Mouse (Mus musculus) limb, embryonic 11.5 days (tissue): ENCODE data around the gene Kcnn3. TPM values are rescaled to one million over a fixed set of nuclear protein-coding genes. Genes with fewer than 3 reads are reported as not detected.

Source experiments
- ATAC-seq: fragments of 200-750 bp; cut with Nextera tagmentation; 2 replicates; pipeline ENCODE4 v1.8.0; 2017; ENCODE audit warnings: low read depth; ENCODE audit not compliant: insufficient number of reproducible peaks, low FRiP score, low TSS enrichment
- DNase-seq: peaks from one replicate; pipeline ENCODE4 v3.0.0-alpha.2; 2015; ENCODE audit warnings: low spot score
- H3K27ac ChIP-seq: fragments of 300-500 bp; sonication (generic); replicated peaks from 2 replicates; pipeline ENCODE4 v1.5.1; 2014; ENCODE audit warnings: low read depth, mild to moderate bottlenecking, low read length
- H3K27me3 ChIP-seq: fragments of 300-500 bp; sonication (generic); 2 replicates; pipeline ENCODE4 v1.6.1; 2014; ENCODE audit warnings: mild to moderate bottlenecking, low read length, mixed read lengths; ENCODE audit not compliant: control insufficient read depth, insufficient read depth
- H3K36me3 ChIP-seq: fragments of 300-500 bp; sonication (generic); 2 replicates; pipeline ENCODE4 v1.6.1; 2014; ENCODE audit warnings: mild to moderate bottlenecking, low read length, moderate library complexity, mixed read lengths; ENCODE audit not compliant: control insufficient read depth, insufficient read depth
- H3K4me1 ChIP-seq: fragments of 300-500 bp; sonication (generic); 2 replicates; pipeline ENCODE4 v1.6.1; 2014; ENCODE audit warnings: low read length, mixed read lengths; ENCODE audit not compliant: control insufficient read depth, insufficient read depth
- H3K4me2 ChIP-seq: fragments of 300-500 bp; sonication (generic); 2 replicates; pipeline ENCODE4 v1.6.1; 2014; ENCODE audit warnings: low read depth, mild to moderate bottlenecking, moderate library complexity; ENCODE audit not compliant: severe bottlenecking
- H3K4me3 ChIP-seq: fragments of 300-500 bp; sonication (generic); 2 replicates; pipeline ENCODE4 v1.5.1; 2014; ENCODE audit warnings: low read depth, low read length
- H3K9ac ChIP-seq: fragments of 300-500 bp; sonication (generic); 2 replicates; pipeline ENCODE4 v1.6.1; 2014; ENCODE audit warnings: mild to moderate bottlenecking, low read length
- H3K9me3 ChIP-seq: fragments of 300-500 bp; sonication (generic); 2 replicates; pipeline ENCODE4 v1.6.1; 2016; ENCODE audit warnings: low read length; ENCODE audit not compliant: control insufficient read depth
- WGBS: fragments of 180-500 bp; shearing (Covaris S2); extraction: QIAGEN DNeasy Blood & Tissue Kit; methylation state at CpG from one replicate; pipeline ENCODE4 v1.1.7; 2014; 5-methylcytosine and 5-hydroxymethylcytosine counted together
- polyA plus RNA-seq: library from polyadenylated mRNA; unstranded; fragments of >200 nt; fragmentation: Nextera tagmentation; extraction: Ambion mirVana; gene quantifications from 2 replicates; pipeline ENCODE4 v1.2.1, GENCODE M21; 2014

Gene Kcnn3
- polyA plus RNA-seq, 1 experiment from 2014 or later: 1.1 TPM

- 73% methylated on average over 20 of the region's 20 CpGs for WGBS
- no peaks in the 10 kb centered on the region for H3K4me1 ChIP-seq
- no peak for DNase-seq
Observed at GRCm38 (mm10) chr3:89486916-89487702, 32.9 kb upstream of the Kcnn3 start.

GRCm38 (mm10) chr3:89490790-89491189, 29.2 kb upstream of the Kcnn3 start:
- Histone ChIP-seq H3K27ac (no peak overlapping the region), H3K4me1 (0 out of 2 replicates have a peak, but pooled peaks cover 3% of the 10 kb centered on the region), H3K9ac (no peak overlapping the region), H3K27me3 (no peaks in the 10 kb centered on the region), H3K36me3 (no peaks in the 10 kb centered on the region), H3K4me2 (no peak overlapping the region), H3K4me3 (no peak overlapping the region), H3K9me3 (no peaks in the 10 kb centered on the region)
- ATAC-seq: no peak
- no peak for DNase-seq
- 89% methylated on average over 3 of the region's 3 CpGs for WGBS

More at GRCm38 (mm10) chr3:89486916-89487702, 32.9 kb upstream of the Kcnn3 start:
- H3K27me3 ChIP-seq: no peaks in the 10 kb centered on the region
- no peak overlapping the region for H3K4me2 ChIP-seq
- peak overlapping the region; percentile 17; the same call in 1 of the 2 replicates for H3K9ac ChIP-seq
- ATAC-seq: no peak
- no peaks in the 10 kb centered on the region for H3K9me3 ChIP-seq
- no peak overlapping the region for H3K4me3 ChIP-seq
- H3K36me3 ChIP-seq: no peaks in the 10 kb centered on the region
- no peak overlapping the region for H3K27ac ChIP-seq

- no peak overlapping the region for H3K27ac ChIP-seq
- no peaks in the 10 kb centered on the region for H3K27me3 ChIP-seq
- H3K4me3 ChIP-seq: no peak overlapping the region
- H3K9ac ChIP-seq: no peak overlapping the region
- ATAC-seq (no peak), DNase-seq (no peak)
- no peaks in the 10 kb centered on the region for H3K9me3 ChIP-seq
- 0 out of 2 replicates have a peak, but pooled peaks cover 3% of the 10 kb centered on the region for H3K4me1 ChIP-seq
- no peak overlapping the region for H3K4me2 ChIP-seq
- WGBS: 90% methylated on average over 5 of the region's 5 CpGs
- H3K36me3 ChIP-seq: no peaks in the 10 kb centered on the region
Observed at GRCm38 (mm10) chr3:89491559-89491958, 28.4 kb upstream of the Kcnn3 start.

GRCm38 (mm10) chr3:89492701-89493151, 27.2 kb upstream of the Kcnn3 start:
- no peak overlapping the region for H3K9ac ChIP-seq
- DNase-seq (peak; percentile 47), ATAC-seq (no peak)
- H3K36me3 ChIP-seq: no peaks in the 10 kb centered on the region
- no peak overlapping the region for H3K27ac ChIP-seq
- no peak overlapping the region for H3K4me3 ChIP-seq
- H3K9me3 ChIP-seq: no peaks in the 10 kb centered on the region
- no peak overlapping the region for H3K4me2 ChIP-seq
- 43% methylated on average over 8 of the region's 8 CpGs for WGBS
- no peaks in the 10 kb centered on the region for H3K27me3 ChIP-seq
- 0 out of 2 replicates have a peak, but pooled peaks cover 3% of the 10 kb centered on the region for H3K4me1 ChIP-seq

GRCm38 (mm10) chr3:89494630-89495029, 25.3 kb upstream of the Kcnn3 start:
- H3K4me1 ChIP-seq: 0 out of 2 replicates have a peak, but pooled peaks cover 5% of the 10 kb centered on the region
- no peaks in the 10 kb centered on the region for H3K9me3 ChIP-seq
- DNase-seq (no peak), ATAC-seq (no peak)
- no peak overlapping the region for H3K4me2 ChIP-seq
- no peaks in the 10 kb centered on the region for H3K27me3 ChIP-seq
- WGBS: 91% methylated on average over 5 of the region's 5 CpGs
- no peak overlapping the region for H3K4me3 ChIP-seq
- H3K9ac ChIP-seq: no peak overlapping the region
- no peaks in the 10 kb centered on the region for H3K36me3 ChIP-seq
- H3K27ac ChIP-seq: no peak overlapping the region

- Histone ChIP-seq H3K4me2 (no peak overlapping the region), H3K9me3 (no peaks in the 10 kb centered on the region), H3K36me3 (no peaks in the 10 kb centered on the region), H3K4me3 (no peak overlapping the region), H3K9ac (no peak overlapping the region), H3K27ac (no peak overlapping the region), H3K27me3 (no peaks in the 10 kb centered on the region), H3K4me1 (0 out of 2 replicates have a peak, but pooled peaks cover 5% of the 10 kb centered on the region)
- DNase-seq (no peak), ATAC-seq (no peak)
- WGBS: 61% methylated on average over 3 of the region's 3 CpGs
Observed at GRCm38 (mm10) chr3:89496366-89496765, 23.6 kb upstream of the Kcnn3 start.

- WGBS: 43% methylated on average over 7 of the region's 7 CpGs
- DNase-seq: no peak
- Histone ChIP-seq H3K36me3 (no peaks in the 10 kb centered on the region), H3K27ac (no peak overlapping the region), H3K4me1 (0 out of 2 replicates have a peak, but pooled peaks cover 2% of the 10 kb centered on the region), H3K9me3 (no peaks in the 10 kb centered on the region), H3K4me3 (no peak overlapping the region), H3K4me2 (no peak overlapping the region), H3K9ac (no peak overlapping the region), H3K27me3 (no peaks in the 10 kb centered on the region)
- ATAC-seq: no peak
Observed at GRCm38 (mm10) chr3:89499696-89500095, 20.3 kb upstream of the Kcnn3 start.

GRCm38 (mm10) chr3:89501486-89501885, 18.5 kb upstream of the Kcnn3 start:
- Histone ChIP-seq H3K27ac (no peak overlapping the region), H3K4me1 (0 out of 2 replicates have a peak, but pooled peaks cover 2% of the 10 kb centered on the region), H3K36me3 (no peaks in the 10 kb centered on the region), H3K9me3 (no peaks in the 10 kb centered on the region), H3K4me2 (no peak overlapping the region), H3K4me3 (no peak overlapping the region), H3K9ac (no peak overlapping the region), H3K27me3 (no peaks in the 10 kb centered on the region)
- DNase-seq (no peak), ATAC-seq (no peak)
